Comparison of ENCODE assay signal across 8 mouse cellular contexts in the genomic region with DNA sequence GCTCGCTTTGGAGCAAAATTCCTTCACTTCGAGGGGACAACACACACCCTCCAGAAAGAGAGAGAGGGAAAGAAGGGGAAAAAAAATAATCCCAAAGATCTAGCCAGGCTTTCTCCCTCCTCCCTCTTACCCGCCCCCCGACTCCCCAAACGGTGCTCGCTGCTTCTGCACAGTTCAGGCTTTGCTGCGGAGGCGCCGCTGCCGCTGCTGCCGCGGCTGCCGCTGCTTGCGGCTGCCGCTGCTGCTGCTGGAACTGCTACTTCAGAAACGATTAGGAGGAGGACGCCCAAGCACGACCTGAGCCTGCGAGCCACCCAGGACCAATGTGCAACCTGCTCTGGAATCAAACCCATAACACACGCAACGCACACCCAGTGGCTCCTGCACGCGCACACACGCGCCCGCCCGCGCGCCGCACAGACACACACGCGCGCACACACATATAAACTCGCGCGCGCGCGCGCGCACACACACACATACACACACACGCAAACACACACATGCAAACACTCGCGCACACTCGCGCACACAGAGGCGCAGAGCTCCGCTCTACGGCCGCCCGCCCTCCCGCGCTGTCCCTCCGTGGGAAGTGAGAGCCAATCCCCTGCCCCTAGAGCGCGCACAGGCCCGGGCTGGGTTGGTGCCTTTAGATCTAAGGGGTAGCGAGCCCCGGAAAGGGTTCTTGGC. TPM values are rescaled to one million over a fixed set of nuclear protein-coding genes. Genes with fewer than 3 reads are reported as not detected.
A peak's percentile ranks its signal among the peaks of the same experiment; 100 is the strongest.
DNase-seq lines count a peak whose midpoint lies in the region; ATAC-seq lines count a peak whose summit lies in the region.
"Had no signal": no experiment of that assay in that cellular context is flagged by ENCODE, and none has a peak within 500 bp of the region (broad histone marks: within the 10 kb centered on the region; RNA-seq: fewer than 3 reads in every experiment).

A gene (minus strand): TSS at position 51 of the 687 bp plus-strand sequence.

- peak; percentile 96 for ATAC-seq in forebrain, embryonic 12.5 days (ENCODE audit: low FRiP score)
- peak; percentile 96 for ATAC-seq in hindbrain, embryonic 16.5 days
- peak; percentile 94 for ATAC-seq in limb, embryonic 13.5 days (ENCODE audit: low FRiP score, low read depth)
- ATAC-seq in neural tube, embryonic 14.5 days (ENCODE audit: low read depth): peak; percentile 96

- H3K9ac ChIP-seq in forebrain, embryonic 12.5 days: peak within 1 kb of the TSS; percentile 80
- peak within 1 kb of the TSS; percentile 89 for H3K9ac ChIP-seq in hindbrain, embryonic 16.5 days (ENCODE audit: low read depth, low read length)
- peak within 1 kb of the TSS; percentile 77 for H3K9ac ChIP-seq in limb, embryonic 13.5 days
- H3K9ac ChIP-seq in neural tube, embryonic 14.5 days (replicated peaks; ENCODE audit: low read depth, low read length): peak within 1 kb of the TSS; percentile 76

- peak; percentile 6 to 23 for DNase-seq in adrenal gland, adult 18-20 months (ENCODE audit: low spot score in 2 of 2)
- peak; percentile 71 for DNase-seq in brain, embryonic 18.5 days (ENCODE audit: low read depth, low spot score)
- DNase-seq in spleen, adult 12 weeks (ENCODE audit: low spot score): no peak

- peak within 1 kb of the TSS; percentile 88 for H3K27ac ChIP-seq in forebrain, embryonic 12.5 days
- H3K27ac ChIP-seq in hindbrain, embryonic 16.5 days (ENCODE audit: low read depth, low read length): peak within 1 kb of the TSS; percentile 90
- H3K27ac ChIP-seq in limb, embryonic 13.5 days: peak within 1 kb of the TSS; percentile 86
- peak within 1 kb of the TSS; percentile 95 for H3K27ac ChIP-seq in neural tube, embryonic 14.5 days (ENCODE audit: low read depth, low read length)

- no peaks in the 10 kb centered on the region for H3K9me3 ChIP-seq in forebrain, embryonic 12.5 days
- no peaks in the 10 kb centered on the region for H3K9me3 ChIP-seq in hindbrain, embryonic 16.5 days (ENCODE audit: control insufficient read depth, low read length)
- no peaks in the 10 kb centered on the region for H3K9me3 ChIP-seq in limb, embryonic 13.5 days
- no peaks in the 10 kb centered on the region for H3K9me3 ChIP-seq in neural tube, embryonic 14.5 days (ENCODE audit: control insufficient read depth, low read length)

- no peaks in the 10 kb centered on the region for H3K36me3 ChIP-seq in forebrain, embryonic 12.5 days (replicated peaks)
- H3K36me3 ChIP-seq in hindbrain, embryonic 16.5 days (ENCODE audit: control insufficient read depth, insufficient read depth, low read length): no peaks in the 10 kb centered on the region
- H3K36me3 ChIP-seq in limb, embryonic 13.5 days: no peaks in the 10 kb centered on the region
- no peaks in the 10 kb centered on the region for H3K36me3 ChIP-seq in neural tube, embryonic 14.5 days (ENCODE audit: control insufficient read depth, insufficient read depth, low read length)

- peaks cover 12% of the 10 kb centered on the region for H3K27me3 ChIP-seq in forebrain, embryonic 12.5 days
- no peaks in the 10 kb centered on the region for H3K27me3 ChIP-seq in hindbrain, embryonic 16.5 days (replicated peaks; ENCODE audit: control insufficient read depth, insufficient read depth, low read length)
- H3K27me3 ChIP-seq in limb, embryonic 13.5 days: peaks cover 30% of the 10 kb centered on the region
- no peaks in the 10 kb centered on the region for H3K27me3 ChIP-seq in neural tube, embryonic 14.5 days (ENCODE audit: control insufficient read depth, insufficient read depth, low read length)

- peaks cover 17% of the 10 kb centered on the region for H3K4me1 ChIP-seq in forebrain, embryonic 12.5 days
- H3K4me1 ChIP-seq in hindbrain, embryonic 16.5 days (ENCODE audit: control insufficient read depth, insufficient read depth, low read depth, low read length): peaks cover 9% of the 10 kb centered on the region
- H3K4me1 ChIP-seq in limb, embryonic 13.5 days: peaks cover 18% of the 10 kb centered on the region
- no peaks in the 10 kb centered on the region; the same call in 1 of the 2 replicates for H3K4me1 ChIP-seq in neural tube, embryonic 14.5 days (ENCODE audit: control insufficient read depth, insufficient read depth, low read length)

- under 1% methylated on average over 56 of the region's 59 CpGs for WGBS in forebrain, embryonic 12.5 days
- 0% methylated on average over 51 of the region's 59 CpGs for WGBS in hindbrain, embryonic 16.5 days
- under 1% methylated on average over 59 of the region's 59 CpGs for WGBS in limb, embryonic 13.5 days
- WGBS in neural tube, embryonic 14.5 days: under 1% methylated on average over 59 of the region's 59 CpGs

- H3K4me3 ChIP-seq in forebrain, embryonic 12.5 days (replicated peaks): peak within 1 kb of the TSS; percentile 74
- H3K4me3 ChIP-seq in hindbrain, embryonic 16.5 days (ENCODE audit: low read length): peak within 1 kb of the TSS; percentile 69
- H3K4me3 ChIP-seq in limb, embryonic 13.5 days: peak within 1 kb of the TSS; percentile 64
- H3K4me3 ChIP-seq in neural tube, embryonic 14.5 days (ENCODE audit: low read depth, low read length): peak within 1 kb of the TSS; percentile 63

- H3K4me2 ChIP-seq in forebrain, embryonic 12.5 days: peak within 1 kb of the TSS; percentile 78
- H3K4me2 ChIP-seq in hindbrain, embryonic 16.5 days (ENCODE audit: low read length): peak within 1 kb of the TSS; percentile 75
- peak within 1 kb of the TSS; percentile 80 for H3K4me2 ChIP-seq in limb, embryonic 13.5 days (replicated peaks)
- H3K4me2 ChIP-seq in neural tube, embryonic 14.5 days (ENCODE audit: low read depth, low read length): peak within 1 kb of the TSS; percentile 77

RNA-seq across cellular contexts. Expression of the gene that starts here (rescaled TPM):
- 1 to 10 TPM in 1 of 2 experiments, under 1 TPM in 1; 0.36 to 1.1 TPM for total RNA-seq in adrenal gland, adult 18-20 months (2021)
- 9.2 and 10.9 TPM in 2 replicates for polyA plus RNA-seq in forebrain, embryonic 12.5 days (2016; fragmentation: Nextera tagmentation; extraction: Ambion mirVana)
- 33.2 and 35.6 TPM in 2 replicates for polyA plus RNA-seq in hindbrain, embryonic 16.5 days (2015; fragmentation: Nextera tagmentation; extraction: Ambion mirVana)
- 4.8 and 6.4 TPM in 2 replicates for polyA plus RNA-seq in limb, embryonic 13.5 days (2015; fragmentation: Nextera tagmentation; extraction: Ambion mirVana)
- polyA plus RNA-seq in neural tube, embryonic 14.5 days (2014; fragmentation: Nextera tagmentation; extraction: Ambion mirVana): 23.8 and 32.2 TPM in 2 replicates
- total RNA-seq: hematopoietic stem cell, adult 5-6 weeks had no signal
